Mouse (Mus musculus): Measurements from ENCODE around the gene Sirt3. TPM values are rescaled to one million over a fixed set of nuclear protein-coding genes. Genes with fewer than 3 reads are reported as not detected.

Sirt3 gene
- total RNA-seq, 2 experiments from 2014 or later: 19.5 to 24.7 TPM

- intact Hi-C loops (cut with DNase I; ENCODE audit: low total_unique reads): no loop called here
- DNase-seq: no peak
Measured at GRCm38 (mm10) chr7:140855181-140855580, 26.9 kb downstream of the Sirt3 start.

DNA sequence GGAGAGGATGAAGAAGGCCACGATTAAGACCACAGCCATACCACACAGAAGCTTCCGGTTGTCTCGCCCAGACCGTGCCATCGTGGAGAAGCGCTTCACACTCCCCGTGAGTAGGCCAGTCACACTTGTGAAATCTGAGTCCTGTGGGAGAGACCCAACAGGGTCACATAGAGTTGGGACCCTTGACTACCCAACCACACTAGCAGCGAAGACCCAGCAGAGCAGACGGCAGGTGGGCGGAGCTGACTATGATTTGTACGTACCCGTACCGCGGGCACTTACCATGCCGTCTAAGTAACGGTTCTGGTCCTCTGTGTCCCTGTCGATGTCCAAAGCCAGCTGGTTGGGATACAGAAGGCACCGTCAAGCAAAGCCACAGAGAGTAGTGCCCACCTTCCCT is 27.6 kb downstream of the Sirt3 start:
- DNase-seq: no peak
- intact Hi-C loops (cut with DNase I; ENCODE audit: low total_unique reads): no loop called here

- no peak for DNase-seq
- intact Hi-C loops (cut with DNase I; ENCODE audit: low total_unique reads): no loop called here
Measured at GRCm38 (mm10) chr7:140853386-140853785, 28.7 kb downstream of the Sirt3 start.

DNA sequence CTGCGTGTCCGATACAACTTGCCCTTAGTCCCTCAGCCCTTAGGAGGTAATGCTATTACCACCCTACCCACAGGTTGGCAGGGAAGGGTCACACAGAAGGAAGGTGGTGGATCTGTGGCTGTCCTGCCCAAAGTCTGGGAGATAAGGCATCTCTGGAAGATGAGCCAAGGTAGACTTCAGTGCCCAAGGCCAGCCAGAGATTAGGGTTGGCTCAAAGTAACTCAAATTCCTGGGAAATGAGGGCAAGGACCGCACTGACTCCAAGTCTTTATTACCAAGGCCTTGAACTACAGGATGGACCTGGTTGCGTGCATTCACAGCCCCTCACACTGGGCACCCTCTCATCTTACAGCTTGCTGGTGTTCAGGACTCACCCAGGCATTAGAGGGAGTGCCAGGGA is 30.2 kb downstream of the Sirt3 start:
- DNase-seq: no peak
- intact Hi-C loops (cut with DNase I; ENCODE audit: low total_unique reads): no loop called here

- intact Hi-C loops (cut with DNase I; ENCODE audit: low total_unique reads): no loop called here
- no peak for DNase-seq
Measured at GRCm38 (mm10) chr7:140848591-140848990, 33.5 kb downstream of the Sirt3 start.

- no peak for DNase-seq
- intact Hi-C loops (cut with DNase I; ENCODE audit: low total_unique reads): no loop called here
Measured at GRCm38 (mm10) chr7:140847755-140848580, 34.1 kb downstream of the Sirt3 start, which contains the start of gene Odf3. TSS of gene Odf3 (plus strand) at chr7:140847805.

DNA sequence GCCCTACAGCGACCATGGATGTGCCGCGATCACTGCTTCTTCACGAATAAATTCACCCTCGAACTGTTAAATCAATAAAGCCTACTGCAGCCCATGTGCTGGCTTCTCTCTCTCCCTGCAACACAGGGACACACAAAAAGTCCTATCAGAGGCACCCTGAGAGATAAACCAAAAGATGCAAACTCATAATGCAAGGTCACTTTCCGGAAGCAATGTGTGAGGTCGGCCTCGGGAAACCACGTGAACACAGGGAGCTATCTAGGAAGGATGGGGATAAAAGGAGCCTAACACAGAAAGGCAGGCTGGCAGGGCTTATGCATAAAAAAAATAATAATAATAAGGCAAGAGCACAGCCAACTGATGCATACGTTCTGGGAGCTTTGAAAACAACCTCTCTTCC is 35.4 kb downstream of the Sirt3 start:
- DNase-seq: no peak
- intact Hi-C loops (cut with DNase I; ENCODE audit: low total_unique reads): no loop called here

GRCm38 (mm10) chr7:140845683-140846082 is 36.4 kb downstream of the Sirt3 start:
- no peak for DNase-seq
- intact Hi-C loops (cut with DNase I; ENCODE audit: low total_unique reads): no loop called here

DNA sequence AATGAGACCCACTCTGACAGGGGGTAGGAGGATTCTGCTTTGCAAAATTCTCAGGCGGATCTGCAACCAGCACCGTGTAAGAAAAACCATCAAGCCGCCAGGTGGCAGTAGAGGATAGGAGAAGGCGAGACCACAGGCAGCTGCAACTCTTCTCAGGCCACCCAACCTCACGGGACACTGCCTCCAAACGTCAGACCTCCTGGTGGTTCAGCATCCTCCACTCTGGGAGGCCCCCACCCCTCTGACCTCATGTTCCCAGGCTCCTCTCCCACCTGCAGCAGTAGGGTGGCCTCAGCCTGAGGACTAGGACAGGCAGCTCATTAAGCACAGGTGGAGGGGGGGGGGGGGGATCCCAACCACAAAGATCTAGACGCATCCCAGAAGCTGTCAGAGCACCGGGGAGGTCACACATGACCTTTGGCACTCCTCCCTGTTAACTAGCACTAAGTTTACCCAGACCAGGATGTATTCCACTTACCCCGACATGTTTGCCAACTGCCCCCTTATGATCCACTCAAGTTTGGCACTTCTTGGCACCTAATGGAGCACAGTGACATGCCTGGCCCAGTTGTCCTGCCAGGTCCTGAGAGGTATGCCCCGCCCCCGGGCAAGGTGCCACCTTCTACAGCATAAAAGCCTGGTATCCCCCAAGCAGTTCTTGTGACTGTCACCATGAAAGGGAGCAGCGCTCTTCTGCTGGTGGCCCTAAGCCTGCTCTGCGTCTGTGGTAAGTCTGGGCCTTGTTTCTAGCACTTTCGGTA is 37.0 kb downstream of the Sirt3 start, which contains the start of gene Scgb1c1:
Gene Scgb1c1, plus strand, starts transcription at position 643 of the 761 bp plus-strand sequence.
- intact Hi-C loops (cut with DNase I; ENCODE audit: low total_unique reads): loop anchor here (1.0 to 5.0 kb wide), 2 partner anchors 59 to 207 kb away; no protein-coding TSS in a partner anchor
- DNase-seq: peak; percentile 91

- DNase-seq: no peak
- intact Hi-C loops (cut with DNase I; ENCODE audit: low total_unique reads): loop anchor here (1.0 to 5.0 kb wide), 2 partner anchors 60 to 208 kb away; no protein-coding TSS in a partner anchor
Measured at GRCm38 (mm10) chr7:140843806-140844205, 38.3 kb downstream of the Sirt3 start.

DNA sequence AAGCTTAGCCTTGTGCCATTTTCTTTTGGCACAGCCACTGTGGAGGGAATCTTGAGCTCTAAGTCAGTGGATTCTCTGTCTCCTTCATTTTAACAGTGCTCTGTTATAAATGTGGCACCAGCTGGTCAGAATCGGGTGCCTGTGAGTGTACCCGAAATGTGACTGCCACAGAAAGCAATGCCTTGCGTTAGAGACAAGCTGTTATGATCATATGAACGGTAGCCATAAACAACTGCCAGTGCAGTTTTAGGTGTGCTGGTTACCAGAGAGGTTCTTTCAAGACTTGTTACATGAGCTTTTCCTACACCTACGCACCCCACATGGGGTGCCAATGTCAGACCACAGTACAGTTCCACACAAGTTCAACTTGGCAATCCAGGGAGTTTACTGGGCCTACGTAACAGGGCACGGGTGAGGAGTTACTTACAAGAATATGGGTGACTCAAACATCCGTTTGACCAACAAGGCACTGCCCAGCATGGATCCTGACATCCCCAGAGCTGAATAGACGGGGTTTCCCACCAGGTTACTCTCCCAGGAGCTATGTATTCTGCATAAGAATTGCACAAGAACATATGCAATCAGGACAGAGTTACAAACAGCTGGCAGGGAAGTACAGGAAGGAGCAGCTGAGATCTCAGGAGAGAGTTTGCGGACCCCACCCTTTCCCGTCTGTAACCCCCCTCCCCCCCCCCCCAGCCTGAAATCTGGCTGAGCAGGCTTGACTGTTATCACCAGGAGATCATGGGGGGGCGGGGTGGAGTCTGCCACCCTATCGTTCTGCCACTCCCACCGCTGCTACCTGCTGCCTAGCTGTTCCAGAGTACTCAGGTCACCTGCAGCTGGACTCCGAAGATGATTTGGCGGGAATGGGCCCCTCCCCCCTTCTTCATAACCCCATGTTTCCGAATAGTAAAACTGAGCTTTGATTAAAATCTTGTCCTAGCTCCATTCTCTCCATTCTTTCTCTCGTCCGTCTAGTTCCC is 41.1 kb downstream of the Sirt3 start:
- no peak for DNase-seq

DNA sequence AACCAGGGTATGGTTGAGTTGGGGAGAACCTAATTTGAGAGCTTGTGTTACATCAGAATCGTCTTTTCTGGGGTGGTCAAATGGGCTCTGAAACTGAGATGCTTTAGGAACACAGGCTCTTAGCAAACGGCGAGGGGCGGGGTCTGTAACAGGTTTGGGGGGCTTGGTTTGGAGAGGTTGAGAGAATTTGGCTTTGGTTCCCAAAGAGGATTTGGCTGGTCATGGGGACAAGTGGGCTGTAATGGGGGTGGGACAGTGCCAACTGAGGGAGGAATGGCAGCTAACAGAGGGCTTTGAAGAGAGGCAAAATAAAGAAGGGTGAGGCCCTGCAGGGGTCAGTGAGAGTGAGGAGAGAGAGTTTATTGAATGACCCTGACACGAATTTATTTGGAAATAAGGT is 42.6 kb downstream of the Sirt3 start:
- intact Hi-C loops (cut with DNase I; ENCODE audit: low total_unique reads): no loop called here
- no peak for DNase-seq

More for the DNA sequence above, 41.1 kb downstream of the Sirt3 start:
- intact Hi-C loops (cut with DNase I; ENCODE audit: low total_unique reads): loop anchor here (5.0 kb wide), 1 partner anchor 211 kb away; no protein-coding TSS in a partner anchor

DNA sequence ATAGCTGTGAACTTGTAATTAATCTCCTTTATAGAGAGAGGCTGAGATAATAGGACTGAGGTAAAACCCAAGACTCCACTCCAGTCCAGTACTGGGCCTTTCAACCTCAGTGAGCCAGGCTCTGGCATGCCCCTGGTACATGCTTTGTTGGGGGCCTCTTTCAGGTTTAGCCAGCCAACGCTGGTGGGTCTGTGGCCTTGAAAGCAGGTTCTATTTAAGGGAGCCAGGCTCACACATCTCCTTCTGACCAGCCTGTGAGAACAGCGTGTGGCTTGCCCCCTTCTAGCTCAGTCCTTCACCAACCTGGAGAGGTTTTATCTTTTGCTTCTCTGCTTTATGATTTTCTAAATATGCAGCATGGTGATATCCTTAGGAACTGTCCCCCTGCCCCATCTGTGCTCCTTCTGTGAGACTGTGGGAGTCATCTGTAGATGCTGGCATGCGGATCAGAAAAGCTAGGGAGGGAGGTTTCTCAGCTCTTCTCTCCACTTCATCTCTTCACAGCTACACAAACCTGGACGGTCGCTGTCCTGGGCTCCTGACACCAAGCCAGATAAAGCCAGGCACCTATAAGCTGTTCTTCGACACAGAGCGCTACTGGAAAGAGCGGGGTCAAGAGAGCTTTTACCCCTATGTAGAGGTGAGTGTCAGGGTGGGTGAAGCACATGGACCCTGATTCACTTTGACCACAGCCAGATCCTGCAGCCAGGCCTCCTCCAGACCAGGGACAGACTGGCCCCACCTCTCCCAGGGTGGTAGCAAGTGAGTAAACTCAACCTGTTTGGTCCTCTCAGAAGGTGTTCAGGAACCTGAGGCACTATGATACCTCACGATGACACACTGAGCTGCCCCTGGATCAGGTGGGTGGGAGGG is 45.6 kb downstream of the Sirt3 start:
- intact Hi-C loops (cut with DNase I; ENCODE audit: low total_unique reads): no loop called here
- no peak for DNase-seq

GRCm38 (mm10) chr7:140835758-140836087 is 46.4 kb downstream of the Sirt3 start:
- DNase-seq: no peak
- intact Hi-C loops (cut with DNase I; ENCODE audit: low total_unique reads): no loop called here

GRCm38 (mm10) chr7:140834968-140835757 is 46.9 kb downstream of the Sirt3 start, which contains the start of gene Urah:
TSS of gene Urah (plus strand) at chr7:140835018.
- intact Hi-C loops (cut with DNase I; ENCODE audit: low total_unique reads): no loop called here
- no peak for DNase-seq

GRCm38 (mm10) chr7:140833341-140833740 is 48.8 kb downstream of the Sirt3 start:
- no peak for DNase-seq
- intact Hi-C loops (cut with DNase I; ENCODE audit: low total_unique reads): no loop called here

DNA sequence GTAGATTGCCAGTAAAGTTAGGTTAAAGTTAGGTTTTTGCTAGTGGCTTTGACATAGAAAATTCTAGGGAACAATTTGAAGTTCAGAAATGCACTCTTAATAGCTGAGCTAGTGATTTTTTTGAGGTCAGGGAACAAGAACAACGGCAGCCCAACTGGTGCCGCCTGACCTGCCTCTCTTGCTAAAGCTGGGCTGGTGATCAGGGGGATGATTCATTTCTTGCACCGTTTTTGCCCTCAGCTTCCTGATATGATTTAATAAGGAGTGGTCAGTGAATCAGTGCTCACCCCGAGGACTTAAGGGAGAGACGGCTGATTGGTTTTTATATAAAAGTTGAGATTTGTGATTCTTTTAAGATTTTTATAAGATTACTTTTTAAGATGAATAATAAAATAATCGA is 50.7 kb downstream of the Sirt3 start:
- intact Hi-C loops (cut with DNase I; ENCODE audit: low total_unique reads): no loop called here
- no peak for DNase-seq

Measured in gastrocnemius, postnatal 14 days (tissue).